Mouse (Mus musculus): ENCODE measurements around the gene Ralbp1. TPM values are rescaled to one million over a fixed set of nuclear protein-coding genes. Genes with fewer than 3 reads are reported as not detected.

The Ralbp1 gene
- polyA plus RNA-seq, 1 experiment from 2014 or later: 74.2 TPM

DNA sequence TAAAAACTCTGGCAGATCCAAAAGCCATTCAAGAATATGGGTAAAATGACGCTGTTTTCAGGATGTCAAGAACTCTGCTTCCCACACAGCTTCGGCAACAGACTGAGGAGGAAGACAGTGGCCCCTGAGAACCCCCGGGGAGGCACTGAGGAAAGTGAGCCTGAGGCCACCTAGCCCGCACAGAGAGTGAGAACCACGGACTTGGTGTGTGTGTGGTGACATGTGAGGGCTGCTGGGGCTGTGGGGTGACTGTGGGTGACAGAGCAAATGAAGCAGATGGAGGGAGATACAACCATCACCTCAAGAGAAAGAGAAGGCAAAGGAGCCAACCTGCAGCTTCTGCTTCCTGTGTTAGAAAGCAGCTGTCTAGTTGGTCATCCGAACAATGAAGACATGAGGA, 13.5 kb downstream of the Ralbp1 start:
- WGBS: 36% methylated on average over 6 of the region's 6 CpGs

DNA sequence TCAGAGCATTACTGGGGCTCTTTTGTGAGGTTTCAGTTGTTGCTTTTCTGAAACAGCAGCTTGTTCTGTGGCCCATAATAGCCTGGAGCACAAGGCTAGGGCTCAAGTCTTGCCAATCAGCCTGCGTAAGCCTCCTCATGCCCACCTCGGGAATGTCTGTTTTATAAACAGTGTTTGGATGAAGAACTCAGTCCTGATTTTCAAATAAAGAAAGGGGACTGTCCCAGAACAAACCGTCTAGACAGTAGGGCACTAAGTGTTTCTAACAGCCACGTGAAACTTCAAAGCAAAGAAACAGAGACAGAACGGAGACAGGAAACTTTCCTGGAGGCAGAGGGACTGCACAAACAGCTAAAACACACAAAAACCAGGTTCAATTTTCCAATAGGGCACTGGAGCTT, 14.0 kb downstream of the Ralbp1 start:
- no peak for ATAC-seq (replicated peaks; ENCODE audit: low FRiP score, low read depth)
- H3K27ac ChIP-seq: no peak overlapping the region
- 28% methylated on average over 5 of the region's 5 CpGs for WGBS

More for the DNA sequence above, 13.5 kb downstream of the Ralbp1 start:
- Histone ChIP-seq H3K9ac (ENCODE audit: low read depth, low read length) (no peak overlapping the region), H3K4me2 (ENCODE audit: low read length) (no peak overlapping the region), H3K36me3 (ENCODE audit: insufficient read depth, low read length) (0 out of 2 replicates have a peak, but pooled peaks cover under 1% of the 10 kb centered on the region), H3K4me3 (replicated peaks; ENCODE audit: low read depth, low read length) (no peak overlapping the region), H3K9me3 (replicated peaks; ENCODE audit: low read length) (no peaks in the 10 kb centered on the region), H3K4me1 (replicated peaks; ENCODE audit: insufficient read depth, low read length) (no peaks in the 10 kb centered on the region), H3K27me3 (ENCODE audit: insufficient read depth, low read length) (no peaks in the 10 kb centered on the region), H3K27ac (no peak overlapping the region)
- DNase-seq (ENCODE audit: low spot score) (no peak), ATAC-seq (replicated peaks; ENCODE audit: low FRiP score, low read depth) (no peak)
- no peak for TF ChIP-seq CTCF (IDR thresholded peaks at IDR 0.05; ENCODE audit: low read depth)

DNA sequence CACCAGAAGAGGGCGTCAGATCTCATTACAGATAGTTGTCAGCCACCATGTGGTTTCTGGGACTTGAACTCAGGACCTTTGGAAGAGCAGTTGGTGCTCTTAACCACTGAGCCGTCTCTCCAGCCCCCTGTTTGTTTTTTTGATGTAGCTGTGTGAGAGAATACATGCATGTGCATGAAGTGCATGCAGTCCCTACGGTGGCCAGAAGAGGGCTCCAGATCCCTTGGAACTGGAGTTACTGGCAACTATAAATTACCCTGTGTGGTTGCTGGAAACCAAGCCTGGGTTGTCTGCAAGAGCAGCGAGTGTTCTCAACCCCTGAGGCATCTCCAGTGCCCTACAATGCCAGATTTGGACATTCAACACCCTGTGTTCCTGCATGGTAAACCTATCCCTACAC, 15.5 kb downstream of the Ralbp1 start:
- H3K4me1 ChIP-seq (replicated peaks; ENCODE audit: insufficient read depth, low read length): no peaks in the 10 kb centered on the region
- ATAC-seq (replicated peaks; ENCODE audit: low FRiP score, low read depth) (0 out of 2 replicates have a peak, but pooled peaks have one; percentile 14), DNase-seq (ENCODE audit: low spot score) (peak; percentile 85)
- WGBS: 46% methylated on average over 4 of the region's 4 CpGs
- no peak overlapping the region for H3K4me3 ChIP-seq (replicated peaks; ENCODE audit: low read depth, low read length)
- TF ChIP-seq CTCF (IDR thresholded peaks at IDR 0.05; ENCODE audit: low read depth): peak; percentile 84
- no peak overlapping the region for H3K9ac ChIP-seq (ENCODE audit: low read depth, low read length)
- no peaks in the 10 kb centered on the region for H3K27me3 ChIP-seq (ENCODE audit: insufficient read depth, low read length)
- H3K36me3 ChIP-seq (ENCODE audit: insufficient read depth, low read length): 0 out of 2 replicates have a peak, but pooled peaks cover 8% of the 10 kb centered on the region
- no peak overlapping the region for H3K27ac ChIP-seq
- no peaks in the 10 kb centered on the region for H3K9me3 ChIP-seq (replicated peaks; ENCODE audit: low read length)
- H3K4me2 ChIP-seq (ENCODE audit: low read length): no peak overlapping the region

More for the DNA sequence above, 14.0 kb downstream of the Ralbp1 start:
- no peaks in the 10 kb centered on the region for H3K4me1 ChIP-seq (replicated peaks; ENCODE audit: insufficient read depth, low read length)
- H3K36me3 ChIP-seq (ENCODE audit: insufficient read depth, low read length): 0 out of 2 replicates have a peak, but pooled peaks cover 5% of the 10 kb centered on the region
- no peaks in the 10 kb centered on the region for H3K27me3 ChIP-seq (ENCODE audit: insufficient read depth, low read length)
- H3K9ac ChIP-seq (ENCODE audit: low read depth, low read length): no peak overlapping the region
- no peak for TF ChIP-seq CTCF (IDR thresholded peaks at IDR 0.05; ENCODE audit: low read depth)
- H3K4me2 ChIP-seq (ENCODE audit: low read length): no peak overlapping the region
- H3K4me3 ChIP-seq (replicated peaks; ENCODE audit: low read depth, low read length): no peak overlapping the region
- H3K9me3 ChIP-seq (replicated peaks; ENCODE audit: low read length): no peaks in the 10 kb centered on the region
- no peak for DNase-seq (ENCODE audit: low spot score)

DNA sequence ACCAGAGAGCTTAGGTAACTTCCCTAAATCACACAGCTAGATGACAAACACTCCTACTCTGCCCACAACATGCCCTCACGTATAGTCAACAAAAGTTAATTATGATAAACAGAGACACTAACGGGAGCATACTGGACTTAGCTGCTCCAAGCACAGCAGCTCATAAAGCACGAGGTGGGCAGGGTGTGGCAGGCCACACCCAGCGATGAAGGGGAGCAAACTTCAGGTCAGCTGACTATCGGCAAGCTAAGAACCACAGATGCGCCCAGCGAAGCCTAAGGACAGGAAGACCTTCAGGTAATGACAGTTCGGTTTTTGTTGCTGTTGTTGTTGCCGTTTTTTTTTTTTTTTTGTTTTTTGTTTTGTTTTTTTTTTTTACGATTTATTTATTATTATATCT, 15.9 kb downstream of the Ralbp1 start:
- 85% methylated on average over 10 of the region's 10 CpGs for WGBS
- no peaks in the 10 kb centered on the region for H3K27me3 ChIP-seq (ENCODE audit: insufficient read depth, low read length)
- no peak overlapping the region for H3K9ac ChIP-seq (ENCODE audit: low read depth, low read length)
- H3K27ac ChIP-seq: no peak overlapping the region
- no peaks in the 10 kb centered on the region for H3K4me1 ChIP-seq (replicated peaks; ENCODE audit: insufficient read depth, low read length)
- no peak overlapping the region for H3K4me3 ChIP-seq (replicated peaks; ENCODE audit: low read depth, low read length)
- ATAC-seq (replicated peaks; ENCODE audit: low FRiP score, low read depth) (no peak), DNase-seq (ENCODE audit: low spot score) (no peak)
- no peaks in the 10 kb centered on the region for H3K9me3 ChIP-seq (replicated peaks; ENCODE audit: low read length)
- no peak overlapping the region for H3K4me2 ChIP-seq (ENCODE audit: low read length)
- 0 out of 2 replicates have a peak, but pooled peaks cover 8% of the 10 kb centered on the region for H3K36me3 ChIP-seq (ENCODE audit: insufficient read depth, low read length)
- no peak for TF ChIP-seq CTCF (IDR thresholded peaks at IDR 0.05; ENCODE audit: low read depth)

DNA sequence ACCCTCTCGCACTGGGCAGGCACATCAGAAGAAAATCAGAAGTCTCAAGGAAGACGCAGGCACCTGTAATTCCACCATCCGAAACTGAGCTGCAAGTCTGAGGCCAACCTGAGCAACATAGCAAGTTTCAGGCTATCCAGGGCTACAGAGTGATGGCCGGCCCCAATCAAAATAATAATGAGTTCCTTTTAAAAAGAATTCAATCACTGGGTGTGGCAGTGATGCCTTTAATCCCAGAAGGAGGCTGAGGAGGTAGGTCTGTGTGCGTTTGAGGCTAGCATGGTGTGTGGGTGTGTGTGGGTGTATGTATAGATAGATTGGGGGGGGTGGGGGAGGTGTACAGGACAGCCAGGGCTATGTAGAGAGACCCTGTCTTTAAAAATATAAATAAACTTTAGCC, 17.6 kb downstream of the Ralbp1 start:
- H3K27ac ChIP-seq: no peak overlapping the region
- no peaks in the 10 kb centered on the region for H3K27me3 ChIP-seq (ENCODE audit: insufficient read depth, low read length)
- H3K36me3 ChIP-seq (ENCODE audit: insufficient read depth, low read length): 0 out of 2 replicates have a peak, but pooled peaks cover 14% of the 10 kb centered on the region
- H3K4me2 ChIP-seq (ENCODE audit: low read length): no peak overlapping the region
- H3K4me1 ChIP-seq (replicated peaks; ENCODE audit: insufficient read depth, low read length): no peaks in the 10 kb centered on the region
- ATAC-seq (replicated peaks; ENCODE audit: low FRiP score, low read depth): no peak
- no peak overlapping the region for H3K4me3 ChIP-seq (replicated peaks; ENCODE audit: low read depth, low read length)
- no peak overlapping the region for H3K9ac ChIP-seq (ENCODE audit: low read depth, low read length)
- no peak for DNase-seq (ENCODE audit: low spot score)
- no peaks in the 10 kb centered on the region for H3K9me3 ChIP-seq (replicated peaks; ENCODE audit: low read length)
- 83% methylated on average over 5 of the region's 5 CpGs for WGBS
- no peak for TF ChIP-seq CTCF (IDR thresholded peaks at IDR 0.05; ENCODE audit: low read depth)

DNA sequence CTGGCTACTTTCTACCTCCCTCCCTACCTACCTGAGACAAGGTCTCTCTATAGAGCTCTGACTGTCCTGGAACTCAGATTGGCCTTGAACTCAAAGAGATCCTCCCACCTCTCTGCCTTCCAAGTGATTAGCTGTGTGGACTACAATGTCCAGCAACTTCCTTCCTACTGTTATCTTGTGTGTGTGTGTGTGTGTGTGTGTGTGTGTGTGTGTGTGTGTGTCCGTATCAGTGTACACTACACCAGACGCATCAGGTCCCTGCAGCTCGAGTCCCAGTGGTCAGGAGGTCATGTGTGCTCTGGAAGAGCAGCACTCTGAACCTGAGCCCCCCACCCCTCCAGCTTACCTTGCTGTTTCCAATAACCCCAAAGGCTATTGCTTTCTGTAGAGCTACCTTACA, 19.4 kb downstream of the Ralbp1 start:
- WGBS: 52% methylated on average over 3 of the region's 3 CpGs
- DNase-seq (ENCODE audit: low spot score) (no peak), ATAC-seq (replicated peaks; ENCODE audit: low FRiP score, low read depth) (no peak)
- Histone ChIP-seq H3K27ac (no peak overlapping the region), H3K4me1 (replicated peaks; ENCODE audit: insufficient read depth, low read length) (no peaks in the 10 kb centered on the region), H3K36me3 (ENCODE audit: insufficient read depth, low read length) (peaks cover 19% of the 10 kb centered on the region; the same call in 1 of the 2 replicates), H3K4me3 (replicated peaks; ENCODE audit: low read depth, low read length) (no peak overlapping the region), H3K9ac (ENCODE audit: low read depth, low read length) (no peak overlapping the region), H3K9me3 (replicated peaks; ENCODE audit: low read length) (no peaks in the 10 kb centered on the region), H3K27me3 (ENCODE audit: insufficient read depth, low read length) (no peaks in the 10 kb centered on the region), H3K4me2 (ENCODE audit: low read length) (no peak overlapping the region)
- TF ChIP-seq CTCF (IDR thresholded peaks at IDR 0.05; ENCODE audit: low read depth): no peak

DNA sequence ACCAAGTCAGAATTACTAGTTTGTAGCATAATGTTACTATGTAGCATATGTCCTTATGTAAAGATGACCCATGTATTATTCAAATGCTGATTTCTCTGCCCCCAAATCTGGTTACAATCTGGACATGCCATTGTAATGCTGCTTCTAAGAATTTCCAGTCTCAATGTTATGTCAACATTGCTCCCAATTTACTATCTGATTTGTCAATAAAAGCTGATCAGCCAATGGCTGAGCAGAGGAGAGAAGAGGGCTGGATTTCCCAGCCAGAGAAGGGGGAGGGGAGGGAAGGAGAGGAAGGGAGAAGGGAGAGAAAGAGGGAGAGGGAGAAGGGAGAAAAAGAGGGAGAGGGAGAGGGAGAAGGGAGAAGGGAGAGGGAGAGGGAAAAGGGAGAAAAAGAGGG, 20.3 kb downstream of the Ralbp1 start:
- no peak overlapping the region for H3K9ac ChIP-seq (ENCODE audit: low read depth, low read length)
- no peak overlapping the region for H3K4me3 ChIP-seq (replicated peaks; ENCODE audit: low read depth, low read length)
- H3K4me1 ChIP-seq (replicated peaks; ENCODE audit: insufficient read depth, low read length): no peaks in the 10 kb centered on the region
- H3K27me3 ChIP-seq (ENCODE audit: insufficient read depth, low read length): no peaks in the 10 kb centered on the region
- DNase-seq (ENCODE audit: low spot score): no peak
- TF ChIP-seq CTCF (IDR thresholded peaks at IDR 0.05; ENCODE audit: low read depth): no peak
- H3K27ac ChIP-seq: no peak overlapping the region
- no peak for ATAC-seq (replicated peaks; ENCODE audit: low FRiP score, low read depth)
- no peaks in the 10 kb centered on the region for H3K9me3 ChIP-seq (replicated peaks; ENCODE audit: low read length)
- H3K4me2 ChIP-seq (ENCODE audit: low read length): no peak overlapping the region
- peaks cover 24% of the 10 kb centered on the region; the same call in 1 of the 2 replicates for H3K36me3 ChIP-seq (ENCODE audit: insufficient read depth, low read length)

Data from kidney, postnatal 0 days (tissue).